Mouse (Mus musculus): ENCODE data around the gene Mecom. TPM values are rescaled to one million over a fixed set of nuclear protein-coding genes. Genes with fewer than 3 reads are reported as not detected.

The Mecom gene
- polyA plus RNA-seq, 1 experiment from 2014 or later: 7.0 TPM

- no peak overlapping the region for H3K4me2 ChIP-seq (ENCODE audit: low read length)
- H3K27me3 ChIP-seq (replicated peaks; ENCODE audit: control insufficient read depth, insufficient read depth, low read length): no peaks in the 10 kb centered on the region
- no peaks in the 10 kb centered on the region for H3K36me3 ChIP-seq (ENCODE audit: control insufficient read depth, insufficient read depth, low read length)
- no peak for ATAC-seq
- no peaks in the 10 kb centered on the region; the same call in 1 of the 2 replicates for H3K9me3 ChIP-seq (ENCODE audit: control insufficient read depth, low read length)
- H3K9ac ChIP-seq (ENCODE audit: low read depth, low read length): no peak overlapping the region
- WGBS: 89% methylated on average over 3 of the region's 3 CpGs
- no peaks in the 10 kb centered on the region for H3K4me1 ChIP-seq (ENCODE audit: control insufficient read depth, insufficient read depth, low read depth, low read length)
- no peak overlapping the region for H3K4me3 ChIP-seq (ENCODE audit: low read length)
- H3K27ac ChIP-seq (ENCODE audit: low read depth, low read length): no peak overlapping the region
These were observed 504.3 kb downstream of the Mecom start for GRCm38 (mm10) chr3:30043525-30043924.

GRCm38 (mm10) chr3:30038545-30038944 lies 509.3 kb downstream of the Mecom start:
- no peaks in the 10 kb centered on the region for H3K36me3 ChIP-seq (ENCODE audit: control insufficient read depth, insufficient read depth, low read length)
- H3K27me3 ChIP-seq (replicated peaks; ENCODE audit: control insufficient read depth, insufficient read depth, low read length): no peaks in the 10 kb centered on the region
- no peak for ATAC-seq
- no peak overlapping the region for H3K4me2 ChIP-seq (ENCODE audit: low read length)
- H3K4me3 ChIP-seq (ENCODE audit: low read length): no peak overlapping the region
- H3K27ac ChIP-seq (ENCODE audit: low read depth, low read length): no peak overlapping the region
- H3K4me1 ChIP-seq (ENCODE audit: control insufficient read depth, insufficient read depth, low read depth, low read length): no peaks in the 10 kb centered on the region
- H3K9ac ChIP-seq (ENCODE audit: low read depth, low read length): no peak overlapping the region
- WGBS: 82% methylated on average over 3 of the region's 3 CpGs
- no peaks in the 10 kb centered on the region; the same call in 1 of the 2 replicates for H3K9me3 ChIP-seq (ENCODE audit: control insufficient read depth, low read length)

- Histone ChIP-seq H3K9ac (ENCODE audit: low read depth, low read length) (no peak overlapping the region), H3K4me1 (ENCODE audit: control insufficient read depth, insufficient read depth, low read depth, low read length) (no peaks in the 10 kb centered on the region; the same call in 1 of the 2 replicates), H3K27me3 (replicated peaks; ENCODE audit: control insufficient read depth, insufficient read depth, low read length) (no peaks in the 10 kb centered on the region), H3K9me3 (ENCODE audit: control insufficient read depth, low read length) (no peaks in the 10 kb centered on the region), H3K36me3 (ENCODE audit: control insufficient read depth, insufficient read depth, low read length) (no peaks in the 10 kb centered on the region), H3K4me3 (ENCODE audit: low read length) (no peak overlapping the region), H3K4me2 (ENCODE audit: low read length) (no peak overlapping the region), H3K27ac (ENCODE audit: low read depth, low read length) (no peak overlapping the region)
- WGBS: 94% methylated on average over 13 of the region's 13 CpGs
- ATAC-seq: no peak
These were observed 527.8 kb downstream of the Mecom start for GRCm38 (mm10) chr3:30019961-30020360.

GRCm38 (mm10) chr3:30019411-30019810 lies 528.4 kb downstream of the Mecom start:
- H3K27ac ChIP-seq (ENCODE audit: low read depth, low read length): no peak overlapping the region
- H3K9me3 ChIP-seq (ENCODE audit: control insufficient read depth, low read length): no peaks in the 10 kb centered on the region
- no peak overlapping the region for H3K4me2 ChIP-seq (ENCODE audit: low read length)
- H3K4me1 ChIP-seq (ENCODE audit: control insufficient read depth, insufficient read depth, low read depth, low read length): no peaks in the 10 kb centered on the region; the same call in 1 of the 2 replicates
- no peak overlapping the region for H3K9ac ChIP-seq (ENCODE audit: low read depth, low read length)
- H3K36me3 ChIP-seq (ENCODE audit: control insufficient read depth, insufficient read depth, low read length): no peaks in the 10 kb centered on the region
- ATAC-seq: no peak
- H3K4me3 ChIP-seq (ENCODE audit: low read length): no peak overlapping the region
- WGBS: 79% methylated on average over 8 of the region's 8 CpGs
- no peaks in the 10 kb centered on the region; the same call in 1 of the 2 replicates for H3K27me3 ChIP-seq (replicated peaks; ENCODE audit: control insufficient read depth, insufficient read depth, low read length)

- no peaks in the 10 kb centered on the region for H3K36me3 ChIP-seq (ENCODE audit: control insufficient read depth, insufficient read depth, low read length)
- no peak for ATAC-seq
- H3K4me1 ChIP-seq (ENCODE audit: control insufficient read depth, insufficient read depth, low read depth, low read length): no peaks in the 10 kb centered on the region; the same call in 1 of the 2 replicates
- no peaks in the 10 kb centered on the region for H3K9me3 ChIP-seq (ENCODE audit: control insufficient read depth, low read length)
- peaks cover 2% of the 10 kb centered on the region; the same call in 1 of the 2 replicates for H3K27me3 ChIP-seq (replicated peaks; ENCODE audit: control insufficient read depth, insufficient read depth, low read length)
- 0 out of 2 replicates have a peak overlapping the region, but pooled peaks have one; percentile 23 for H3K9ac ChIP-seq (ENCODE audit: low read depth, low read length)
- no peak overlapping the region for H3K4me3 ChIP-seq (ENCODE audit: low read length)
- H3K27ac ChIP-seq (ENCODE audit: low read depth, low read length): no peak overlapping the region
- no peak overlapping the region for H3K4me2 ChIP-seq (ENCODE audit: low read length)
- 33% methylated on average over 12 of the region's 12 CpGs for WGBS
These were observed 529.6 kb downstream of the Mecom start for GRCm38 (mm10) chr3:30018202-30018601.

GRCm38 (mm10) chr3:30016766-30017165 lies 531.0 kb downstream of the Mecom start:
- no peak overlapping the region for H3K4me3 ChIP-seq (ENCODE audit: low read length)
- H3K36me3 ChIP-seq (ENCODE audit: control insufficient read depth, insufficient read depth, low read length): no peaks in the 10 kb centered on the region
- ATAC-seq: no peak
- H3K9ac ChIP-seq (ENCODE audit: low read depth, low read length): no peak overlapping the region
- no peak overlapping the region for H3K4me2 ChIP-seq (ENCODE audit: low read length)
- peaks cover 3% of the 10 kb centered on the region for H3K4me1 ChIP-seq (ENCODE audit: control insufficient read depth, insufficient read depth, low read depth, low read length)
- H3K27me3 ChIP-seq (replicated peaks; ENCODE audit: control insufficient read depth, insufficient read depth, low read length): peaks cover 2% of the 10 kb centered on the region; the same call in 1 of the 2 replicates
- no peaks in the 10 kb centered on the region for H3K9me3 ChIP-seq (ENCODE audit: control insufficient read depth, low read length)
- WGBS: 80% methylated on average over 5 of the region's 5 CpGs
- H3K27ac ChIP-seq (ENCODE audit: low read depth, low read length): no peak overlapping the region

- Histone ChIP-seq H3K4me2 (ENCODE audit: low read length) (0 out of 2 replicates have a peak overlapping the region, but pooled peaks have one; percentile 27), H3K4me3 (ENCODE audit: low read length) (no peak overlapping the region), H3K9me3 (ENCODE audit: control insufficient read depth, low read length) (no peaks in the 10 kb centered on the region), H3K27me3 (replicated peaks; ENCODE audit: control insufficient read depth, insufficient read depth, low read length) (peaks cover 6% of the 10 kb centered on the region; the same call in 1 of the 2 replicates), H3K9ac (ENCODE audit: low read depth, low read length) (no peak overlapping the region), H3K4me1 (ENCODE audit: control insufficient read depth, insufficient read depth, low read depth, low read length) (peaks cover 3% of the 10 kb centered on the region), H3K27ac (ENCODE audit: low read depth, low read length) (no peak overlapping the region), H3K36me3 (ENCODE audit: control insufficient read depth, insufficient read depth, low read length) (no peaks in the 10 kb centered on the region)
- ATAC-seq: peak; percentile 83
- WGBS: 9% methylated on average over 10 of the region's 10 CpGs
These were observed 532.7 kb downstream of the Mecom start for GRCm38 (mm10) chr3:30014962-30015660.

- Histone ChIP-seq H3K9me3 (ENCODE audit: control insufficient read depth, low read length) (no peaks in the 10 kb centered on the region), H3K27ac (ENCODE audit: low read depth, low read length) (no peak overlapping the region), H3K4me2 (ENCODE audit: low read length) (no peak overlapping the region), H3K9ac (ENCODE audit: low read depth, low read length) (no peak overlapping the region), H3K4me1 (ENCODE audit: control insufficient read depth, insufficient read depth, low read depth, low read length) (peaks cover 3% of the 10 kb centered on the region), H3K4me3 (ENCODE audit: low read length) (no peak overlapping the region), H3K27me3 (replicated peaks; ENCODE audit: control insufficient read depth, insufficient read depth, low read length) (peaks cover 6% of the 10 kb centered on the region), H3K36me3 (ENCODE audit: control insufficient read depth, insufficient read depth, low read length) (no peaks in the 10 kb centered on the region)
- ATAC-seq: no peak
- 6% methylated on average over 1 of the region's 1 CpGs for WGBS
These were observed 533.5 kb downstream of the Mecom start for GRCm38 (mm10) chr3:30014279-30014678.

- peak; percentile 2; the same call in 1 of the 2 replicates for ATAC-seq
- Histone ChIP-seq H3K9me3 (ENCODE audit: control insufficient read depth, low read length) (no peaks in the 10 kb centered on the region), H3K27me3 (replicated peaks; ENCODE audit: control insufficient read depth, insufficient read depth, low read length) (peaks cover 6% of the 10 kb centered on the region), H3K9ac (ENCODE audit: low read depth, low read length) (no peak overlapping the region), H3K4me2 (ENCODE audit: low read length) (peak overlapping the region; percentile 74), H3K4me1 (ENCODE audit: control insufficient read depth, insufficient read depth, low read depth, low read length) (peaks cover 3% of the 10 kb centered on the region), H3K27ac (ENCODE audit: low read depth, low read length) (no peak overlapping the region), H3K36me3 (ENCODE audit: control insufficient read depth, insufficient read depth, low read length) (no peaks in the 10 kb centered on the region), H3K4me3 (ENCODE audit: low read length) (peak overlapping the region; percentile 48)
- WGBS: 50% methylated on average over 1 of the region's 1 CpGs
These were observed 534.4 kb downstream of the Mecom start for GRCm38 (mm10) chr3:30013416-30013815.
